Mouse (Mus musculus): Measurements from ENCODE around the gene Gas6.

GRCm38 (mm10) chr8:13427351-13427750 is 66.9 kb downstream of the Gas6 start:
- no peak for TF ChIP-seq CTCF (IDR thresholded peaks at IDR 0.05; ENCODE audit: extremely low read depth, insufficient read depth, low read length)
- no peak for TF ChIP-seq POLR2A (IDR thresholded peaks at IDR 0.05; ENCODE audit: extremely low read depth, insufficient read depth, low read length)
